Mouse (Mus musculus): Measurements from ENCODE around the gene Ptprd.

The Ptprd gene

GRCm38 (mm10) chr4:77259250-77259971, 952.4 kb downstream of the Ptprd start:
- no peak for DNase-seq (ENCODE audit: extremely low read depth, low read depth, low spot score)

DNA sequence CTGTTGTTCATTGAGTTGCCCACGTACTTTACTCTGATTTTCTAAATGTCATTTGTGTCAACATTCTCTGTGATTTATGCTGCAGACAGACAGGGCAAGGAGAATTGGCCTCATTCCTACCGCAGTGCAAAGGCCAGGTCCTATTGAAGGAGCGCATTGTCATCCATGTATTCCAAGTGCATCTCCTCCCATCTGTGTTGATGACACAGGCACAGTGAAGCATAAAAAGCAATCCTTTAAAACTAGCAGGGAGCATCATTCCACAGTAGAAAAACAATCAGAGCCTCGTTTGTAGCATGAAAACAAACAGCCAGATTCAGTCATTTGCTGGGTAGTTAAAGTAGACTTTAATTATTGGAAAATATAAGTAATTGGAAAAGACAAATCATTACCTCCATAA, 960.6 kb downstream of the Ptprd start:
- no peak for DNase-seq (ENCODE audit: extremely low read depth, low read depth, low spot score)

GRCm38 (mm10) chr4:77249801-77250200, 962.0 kb downstream of the Ptprd start:
- DNase-seq (ENCODE audit: extremely low read depth, low read depth, low spot score), result no peak

GRCm38 (mm10) chr4:77248918-77249317, 962.8 kb downstream of the Ptprd start:
- DNase-seq (ENCODE audit: extremely low read depth, low read depth, low spot score), result no peak

GRCm38 (mm10) chr4:77241852-77242455, 969.8 kb downstream of the Ptprd start:
- DNase-seq (ENCODE audit: extremely low read depth, low read depth, low spot score), result no peak

DNA sequence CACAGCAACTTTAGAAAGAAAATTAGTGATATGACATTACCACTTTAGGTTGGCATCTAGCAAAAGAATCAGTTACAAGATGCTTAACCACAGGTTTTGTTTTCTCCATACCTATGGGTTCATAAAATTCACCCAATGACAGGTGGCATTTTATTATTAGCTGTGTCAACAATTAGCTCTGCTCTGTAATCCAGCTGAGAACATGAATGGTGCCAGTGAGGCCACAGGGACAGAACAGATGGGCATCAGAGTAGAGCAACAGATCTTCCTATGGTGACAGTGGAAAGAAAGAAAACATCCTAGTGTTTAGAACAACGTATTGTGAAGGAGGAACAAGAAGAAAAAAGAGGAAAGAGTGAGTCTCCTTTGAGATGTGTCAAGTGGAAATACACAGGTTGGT, 973.6 kb downstream of the Ptprd start:
- DNase-seq (ENCODE audit: extremely low read depth, low read depth, low spot score), result no peak

- DNase-seq (ENCODE audit: extremely low read depth, low read depth, low spot score), result no peak
Observed at GRCm38 (mm10) chr4:77233243-77233642, 978.5 kb downstream of the Ptprd start.

GRCm38 (mm10) chr4:77168866-77169265, 1042.9 kb downstream of the Ptprd start:
- no peak for DNase-seq (ENCODE audit: extremely low read depth, low read depth, low spot score)

GRCm38 (mm10) chr4:77157601-77158000, 1054.2 kb downstream of the Ptprd start:
- no peak for DNase-seq (ENCODE audit: extremely low read depth, low read depth, low spot score)

DNA sequence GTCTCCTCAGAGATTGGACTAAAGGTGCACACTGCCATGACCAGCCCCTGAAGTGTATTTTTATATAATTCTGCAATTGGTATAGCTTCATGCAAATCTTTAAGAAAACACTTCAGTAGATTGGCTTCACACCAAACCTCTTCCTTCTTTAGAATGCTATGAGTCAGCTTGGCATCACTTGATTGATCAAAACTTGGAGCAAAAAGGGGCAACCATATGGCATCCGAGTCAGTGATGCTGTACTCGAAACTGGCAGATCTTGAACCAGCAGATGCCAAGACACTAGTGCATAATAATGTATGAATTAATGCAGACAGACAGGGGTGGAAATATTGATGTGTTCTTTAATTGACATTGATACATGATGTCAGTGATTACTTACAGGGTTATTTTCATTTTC, 1056.2 kb downstream of the Ptprd start:
- no peak for DNase-seq (ENCODE audit: extremely low read depth, low read depth, low spot score)

DNA sequence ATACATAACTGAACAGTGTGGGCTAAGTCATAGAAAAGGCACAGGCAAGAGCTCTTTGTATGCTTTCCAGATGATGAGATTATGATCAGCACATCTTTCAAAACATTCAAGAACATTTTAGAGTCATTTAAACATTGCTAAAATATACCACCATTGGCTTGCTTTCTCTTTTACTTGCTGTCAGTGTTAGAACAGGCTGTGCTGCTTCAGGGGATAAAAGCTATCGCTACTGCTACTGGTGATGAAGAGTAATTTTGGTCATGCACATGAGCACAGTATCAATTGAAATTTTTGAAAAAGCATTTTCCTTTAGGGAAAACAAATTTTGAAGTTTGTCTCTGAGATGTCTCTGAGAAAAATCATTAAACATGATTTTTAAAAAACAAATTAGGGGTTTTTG, 1056.7 kb downstream of the Ptprd start:
- no peak for DNase-seq (ENCODE audit: extremely low read depth, low read depth, low spot score)

DNA sequence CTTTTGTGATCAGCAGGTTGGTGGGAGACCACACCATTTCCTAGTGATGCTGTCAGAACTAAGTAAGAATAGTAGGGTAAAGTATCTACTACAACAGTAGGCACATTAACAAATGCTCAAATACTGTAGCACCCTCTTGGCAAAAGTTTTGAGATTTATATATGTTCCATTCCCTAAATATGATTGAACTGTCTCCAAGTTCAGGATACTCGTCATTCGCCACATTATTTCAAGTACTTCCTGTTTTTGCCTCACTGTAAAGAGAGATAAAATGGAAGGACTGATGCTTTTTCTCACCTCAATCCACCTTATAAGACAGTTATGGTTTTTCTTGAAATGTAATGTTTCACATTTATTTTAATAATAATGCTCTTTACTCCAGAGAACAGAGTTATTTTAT, 1086.9 kb downstream of the Ptprd start:
- no peak for DNase-seq (ENCODE audit: extremely low read depth, low read depth, low spot score)

DNA sequence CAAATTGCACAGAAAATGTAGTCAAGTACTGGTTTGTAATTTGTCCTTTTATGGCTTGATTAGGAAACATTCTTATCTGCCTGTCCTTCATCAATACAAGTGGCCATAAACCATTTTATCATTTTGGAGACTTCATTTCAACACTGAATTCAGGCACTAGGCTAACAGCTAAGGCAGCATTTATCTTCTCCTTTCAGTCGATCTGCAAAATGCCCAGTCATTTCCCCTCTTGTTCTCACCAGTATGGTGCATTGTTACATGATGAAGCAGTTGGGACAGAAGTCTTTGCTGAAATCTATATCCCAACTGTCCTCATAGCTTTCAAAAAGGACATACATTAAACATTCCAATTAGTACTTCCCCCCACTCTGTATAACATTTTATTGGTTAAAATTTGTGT, 1100.9 kb downstream of the Ptprd start:
- no peak for DNase-seq (ENCODE audit: extremely low read depth, low read depth, low spot score)

DNA sequence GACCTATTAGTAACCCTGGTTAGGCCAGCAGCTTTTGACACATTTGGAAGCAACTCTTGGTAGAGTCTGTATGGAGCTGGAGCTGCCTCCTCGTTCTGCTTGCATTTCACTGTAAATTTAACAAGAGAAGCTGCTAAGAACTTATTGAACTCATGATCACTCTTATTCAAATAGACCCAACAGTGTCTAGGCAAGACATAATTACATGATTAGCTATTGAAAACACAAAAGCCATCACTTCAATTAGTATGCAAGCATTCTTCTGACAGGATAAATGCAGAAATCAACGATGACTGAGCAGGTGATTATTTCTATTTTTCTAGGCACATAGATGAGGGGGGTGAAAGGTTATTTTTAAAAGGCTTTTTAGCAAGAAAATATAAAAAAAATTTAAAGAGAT, 1104.5 kb downstream of the Ptprd start:
- DNase-seq (ENCODE audit: extremely low read depth, low read depth, low spot score), result no peak

- no peak for DNase-seq (ENCODE audit: extremely low read depth, low read depth, low spot score)
Observed at GRCm38 (mm10) chr4:77083165-77083564, 1128.6 kb downstream of the Ptprd start.

DNA sequence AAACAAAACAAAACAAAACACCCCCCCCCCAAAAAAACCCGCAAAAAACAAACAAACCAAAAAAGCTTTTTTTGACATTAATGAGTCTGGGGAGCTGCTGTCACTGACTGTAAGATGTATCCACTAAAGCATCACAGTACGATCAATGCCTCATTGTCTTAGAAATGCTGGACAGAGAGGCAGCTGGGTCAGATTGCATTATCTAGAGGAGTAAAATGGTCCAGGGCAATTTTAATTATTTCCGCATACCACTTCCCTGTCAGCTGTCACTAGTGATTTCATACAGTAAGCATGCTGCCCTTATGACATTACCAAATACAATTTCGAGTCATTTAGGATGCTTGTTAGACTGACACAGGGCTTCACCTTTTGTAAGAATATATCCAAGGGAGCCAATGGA, 1134.2 kb downstream of the Ptprd start:
- no peak for DNase-seq (ENCODE audit: extremely low read depth, low read depth, low spot score)

GRCm38 (mm10) chr4:77050536-77051207, 1161.1 kb downstream of the Ptprd start:
- no peak for DNase-seq (ENCODE audit: extremely low read depth, low read depth, low spot score)

DNA sequence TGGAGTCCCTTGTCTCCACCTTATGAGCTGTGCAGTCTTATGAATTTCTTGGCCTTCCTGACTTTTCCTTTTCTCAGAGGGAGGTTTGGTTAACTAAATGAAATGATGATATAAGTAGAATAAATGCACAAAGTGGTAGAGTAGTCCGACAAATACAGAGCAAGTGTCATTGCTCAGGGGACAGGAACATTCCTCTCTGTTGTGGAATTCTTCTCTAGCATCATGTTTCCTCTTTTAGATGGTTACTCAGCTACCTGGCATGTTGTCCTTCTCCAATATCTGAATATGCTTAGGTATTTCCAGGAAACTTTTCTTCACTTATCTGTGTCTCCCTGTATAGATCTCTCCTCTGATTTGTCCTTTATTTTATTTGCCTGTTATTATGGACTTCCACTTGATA, 1207.3 kb downstream of the Ptprd start:
- no peak for DNase-seq (ENCODE audit: extremely low read depth, low read depth, low spot score)

DNA sequence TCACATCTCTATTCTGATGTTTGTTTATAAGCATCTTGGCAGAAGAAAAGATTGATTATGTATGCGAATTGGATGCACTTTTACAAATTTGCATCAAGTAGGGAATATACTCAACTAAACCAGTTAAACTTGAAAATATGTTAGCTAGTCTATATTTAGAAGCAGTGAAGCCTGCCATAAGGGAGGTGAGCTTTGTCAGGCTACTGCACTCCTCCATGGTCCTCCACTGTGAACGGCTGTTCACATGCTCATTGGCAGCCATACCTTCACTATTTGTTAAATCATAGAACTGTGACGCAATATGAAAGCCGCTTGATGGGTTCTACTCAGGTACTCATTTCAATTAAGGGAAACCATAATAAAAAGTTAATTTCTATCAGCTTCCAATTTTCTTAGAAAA, 1215.6 kb downstream of the Ptprd start:
- DNase-seq (ENCODE audit: extremely low read depth, low read depth, low spot score), result no peak

DNA sequence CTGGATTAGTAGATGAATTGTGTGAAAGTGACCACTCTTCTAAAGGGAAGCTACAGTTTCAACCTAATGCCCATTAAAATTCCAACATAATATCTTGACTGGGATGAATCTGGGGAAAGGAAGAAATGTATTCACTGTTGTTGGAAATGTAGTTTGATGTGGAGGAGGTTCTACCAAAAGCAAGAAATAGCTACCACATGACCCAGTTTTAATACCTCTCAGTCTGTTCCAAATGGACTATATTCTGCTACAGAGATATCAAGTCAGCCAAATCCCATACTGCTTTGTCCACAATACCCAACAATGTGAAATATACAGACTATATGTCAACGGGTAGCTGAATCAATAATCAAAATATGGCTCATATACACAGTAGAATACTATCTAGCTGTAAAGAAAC, 1221.8 kb downstream of the Ptprd start:
- no peak for DNase-seq (ENCODE audit: extremely low read depth, low read depth, low spot score)

GRCm38 (mm10) chr4:76977056-76977809, 1234.5 kb downstream of the Ptprd start:
- no peak for DNase-seq (ENCODE audit: extremely low read depth, low read depth, low spot score)

GRCm38 (mm10) chr4:76948251-76948650, 1263.5 kb downstream of the Ptprd start:
- no peak for DNase-seq (ENCODE audit: extremely low read depth, low read depth, low spot score)
